Mouse (Mus musculus) kidney, postnatal 36 days (tissue): Measurements from ENCODE around the gene Rhbg.

ENCODE experiments used
- DNase-seq, 2 experiments: peaks; one replicate each; pipeline ENCODE4 v3.0.0; 2021 to 2022; ENCODE audit warnings: mixed read lengths in 2 of 2

Gene Rhbg

DNA sequence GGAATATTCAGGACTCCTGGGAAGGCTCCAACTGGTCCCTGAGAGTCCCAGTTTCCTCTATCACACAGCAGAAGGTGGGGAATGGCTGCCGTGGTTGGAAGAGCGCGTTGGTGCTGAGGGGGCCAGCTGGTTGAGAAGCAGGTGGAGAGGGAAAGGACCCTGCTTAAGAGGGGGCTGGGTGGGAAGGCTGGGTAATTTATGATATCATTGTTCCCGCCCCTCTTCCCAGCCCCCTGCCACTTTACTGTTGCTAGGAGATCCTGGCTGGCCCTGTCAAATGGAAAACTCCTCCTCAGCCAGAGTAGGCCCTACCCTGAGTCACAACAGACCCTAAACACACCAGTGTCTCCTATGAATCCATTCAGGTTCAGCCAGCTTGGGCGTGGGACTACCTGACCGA, 26.5 kb downstream of the Rhbg start:
- no peak for DNase-seq

- no peak for DNase-seq
Observed at GRCm38 (mm10) chr3:88227260-88227659, 27.2 kb downstream of the Rhbg start.

- no peak for DNase-seq
Observed at GRCm38 (mm10) chr3:88226101-88226845, 28.2 kb downstream of the Rhbg start.

DNA sequence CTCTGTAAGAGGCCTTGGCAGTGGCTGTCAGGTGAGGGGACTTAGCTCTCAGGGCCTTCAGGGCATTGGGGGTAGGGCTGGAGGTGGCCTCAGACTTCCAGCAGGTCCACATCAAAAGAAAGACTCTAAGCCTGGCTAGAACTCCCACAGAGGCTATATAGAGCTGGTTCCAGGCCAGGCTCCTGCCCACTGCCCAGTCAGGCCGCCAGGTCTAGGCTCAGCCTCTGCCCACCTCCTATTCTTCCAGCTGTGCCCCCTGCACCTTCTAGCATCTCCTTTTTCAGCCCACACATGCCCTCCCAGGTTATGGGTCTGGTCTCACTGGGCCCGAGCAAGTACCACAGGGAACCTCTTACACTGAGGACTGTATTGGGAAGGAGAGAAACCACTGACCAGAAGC, 29.6 kb downstream of the Rhbg start:
- DNase-seq: no peak

DNA sequence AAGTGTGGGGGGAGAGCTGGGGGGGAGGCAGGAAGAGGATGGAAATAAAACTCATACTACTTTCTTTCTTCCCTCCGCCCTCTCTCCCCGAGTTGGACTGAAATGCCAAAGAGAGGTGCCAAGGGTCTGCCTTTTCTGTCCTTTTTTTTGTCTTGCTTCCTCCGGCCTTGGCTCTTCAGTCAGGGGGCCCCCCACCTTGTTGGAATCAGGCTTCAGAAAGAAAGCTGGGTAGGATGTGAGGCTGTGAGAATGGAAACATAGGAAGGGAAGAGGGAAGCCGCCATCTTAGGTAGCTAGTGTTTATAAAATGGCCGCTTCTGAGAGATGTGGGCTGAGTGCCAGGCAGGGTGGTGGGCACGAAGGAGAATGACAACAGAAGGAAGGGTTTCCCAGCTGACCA, 32.1 kb downstream of the Rhbg start:
- DNase-seq: no peak

DNA sequence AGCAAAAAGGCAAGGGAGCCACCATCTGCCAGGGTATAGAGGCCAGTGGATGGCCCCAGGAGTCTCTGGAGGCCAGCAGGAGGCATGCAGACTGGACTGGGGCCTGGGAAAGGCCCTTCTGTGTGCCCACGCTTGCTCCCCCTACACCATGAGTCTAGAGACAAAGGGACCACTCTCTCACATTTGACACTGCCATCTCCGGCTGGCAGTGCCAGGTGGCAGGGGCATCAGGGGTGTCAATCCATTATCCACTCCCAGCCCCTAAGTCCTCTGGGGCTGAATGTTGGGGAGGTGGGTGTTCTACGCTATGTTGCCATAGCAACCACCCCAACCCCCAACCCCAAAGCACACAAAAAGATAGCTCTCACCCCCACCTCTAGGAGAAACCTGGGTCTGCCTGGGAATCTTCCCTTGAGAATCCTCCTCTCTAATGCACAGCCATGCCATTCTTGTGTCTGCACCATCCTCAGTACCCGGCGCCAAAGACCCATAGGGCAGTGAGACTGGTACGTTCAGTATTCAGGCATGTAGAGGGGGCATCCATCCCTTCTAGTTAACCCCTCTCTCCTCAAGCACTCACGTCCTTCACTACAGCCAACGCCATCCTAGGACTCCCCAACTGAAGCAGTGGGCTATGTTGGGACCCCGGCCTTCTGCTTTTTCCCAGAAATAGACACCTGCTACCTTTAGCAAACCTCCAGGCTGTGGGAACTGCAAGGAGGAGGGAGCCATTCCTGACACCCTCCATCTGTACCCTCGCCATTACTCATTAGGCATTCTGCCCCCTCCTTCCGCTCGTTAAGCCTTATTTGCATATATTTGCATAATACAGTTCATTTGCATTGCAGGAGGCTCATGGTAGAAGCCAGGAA, 32.8 kb downstream of the Rhbg start:
- no peak for DNase-seq

DNA sequence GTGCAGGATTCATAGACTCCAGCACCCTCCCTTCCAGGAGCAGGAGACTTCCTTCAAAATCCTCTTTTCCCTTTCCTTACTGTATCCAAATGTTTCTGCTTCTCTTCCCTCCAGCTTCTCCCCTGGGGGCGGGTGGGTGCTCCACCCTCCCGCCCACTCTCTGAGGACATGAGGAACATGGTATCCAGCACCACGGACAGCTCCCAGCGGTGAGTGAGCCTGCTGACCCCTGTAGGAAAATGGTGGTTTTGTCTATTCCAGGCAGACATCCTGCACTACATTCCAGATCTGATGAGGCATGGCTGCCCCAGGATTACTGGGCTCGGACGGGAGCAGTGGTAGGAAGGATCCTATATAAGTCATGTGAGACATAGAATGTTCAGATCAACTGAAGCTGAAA, 33.7 kb downstream of the Rhbg start:
- DNase-seq: peak; percentile 71 to 91

DNA sequence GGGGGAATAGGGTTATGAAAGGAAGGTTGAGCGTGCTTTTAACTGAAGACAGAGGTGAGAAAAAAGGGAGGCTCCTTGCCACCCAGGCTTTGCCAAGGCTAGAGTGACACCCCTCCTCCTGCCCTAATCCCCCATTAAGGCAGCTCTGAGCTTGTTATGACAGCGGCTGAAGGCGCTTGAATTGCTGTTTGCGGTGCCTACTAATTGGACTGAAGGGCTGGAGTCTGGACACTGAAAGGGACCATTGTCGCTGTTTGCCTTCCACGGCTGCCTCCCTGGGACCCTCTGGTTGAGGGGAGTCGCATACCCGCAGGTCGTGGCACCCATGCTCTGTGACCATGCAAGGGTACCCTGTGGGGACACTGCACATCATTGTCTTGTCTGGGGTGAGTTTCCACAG, 34.6 kb downstream of the Rhbg start:
- no peak for DNase-seq

GRCm38 (mm10) chr3:88217679-88218078, 36.8 kb downstream of the Rhbg start:
- no peak for DNase-seq

- no peak for DNase-seq
Observed at GRCm38 (mm10) chr3:88216534-88217326, 37.8 kb downstream of the Rhbg start.

DNA sequence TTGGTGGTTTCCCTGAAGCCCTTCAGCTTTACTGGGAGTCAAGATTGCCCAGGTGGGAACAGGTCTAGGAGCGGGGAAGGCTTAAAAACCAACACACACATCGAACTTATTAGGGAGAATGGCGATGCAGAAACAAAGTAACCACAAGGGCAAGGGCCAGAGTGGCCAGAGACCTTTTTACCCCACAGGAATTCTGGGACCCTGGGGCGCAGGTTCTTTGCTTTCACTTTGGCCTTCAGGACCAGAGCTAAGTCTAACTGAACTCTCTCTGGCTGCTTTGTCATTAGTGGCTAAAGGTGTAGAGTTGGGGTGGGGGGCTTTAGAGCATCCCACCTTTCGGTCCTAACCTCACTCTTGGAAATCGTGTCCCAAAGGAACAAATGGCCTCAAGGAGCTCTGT, 38.4 kb downstream of the Rhbg start:
- DNase-seq: no peak

DNA sequence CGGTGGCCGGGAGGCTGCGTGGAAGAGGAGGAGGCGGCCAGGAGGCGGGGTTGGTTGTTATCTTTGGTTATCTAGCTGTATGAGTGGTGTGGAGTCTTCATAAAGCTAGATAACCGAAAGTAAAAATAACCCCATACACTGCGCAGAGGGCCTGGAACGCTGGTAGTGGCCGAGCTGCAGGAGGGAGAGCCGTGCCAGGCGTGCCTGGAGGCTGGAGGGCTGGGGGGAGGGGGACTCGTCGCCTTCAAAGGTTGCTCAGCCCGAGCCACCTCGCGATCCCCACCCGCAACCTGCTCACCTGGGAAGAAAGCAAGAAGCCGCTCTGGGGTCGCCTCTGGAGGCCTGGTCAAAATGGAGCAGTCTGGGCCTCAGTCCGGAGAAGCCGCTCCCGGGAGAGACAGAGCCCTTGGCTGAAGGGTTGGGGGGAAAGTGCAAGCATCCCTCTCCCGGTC, 38.9 kb downstream of the Rhbg start:
- DNase-seq: no peak

DNA sequence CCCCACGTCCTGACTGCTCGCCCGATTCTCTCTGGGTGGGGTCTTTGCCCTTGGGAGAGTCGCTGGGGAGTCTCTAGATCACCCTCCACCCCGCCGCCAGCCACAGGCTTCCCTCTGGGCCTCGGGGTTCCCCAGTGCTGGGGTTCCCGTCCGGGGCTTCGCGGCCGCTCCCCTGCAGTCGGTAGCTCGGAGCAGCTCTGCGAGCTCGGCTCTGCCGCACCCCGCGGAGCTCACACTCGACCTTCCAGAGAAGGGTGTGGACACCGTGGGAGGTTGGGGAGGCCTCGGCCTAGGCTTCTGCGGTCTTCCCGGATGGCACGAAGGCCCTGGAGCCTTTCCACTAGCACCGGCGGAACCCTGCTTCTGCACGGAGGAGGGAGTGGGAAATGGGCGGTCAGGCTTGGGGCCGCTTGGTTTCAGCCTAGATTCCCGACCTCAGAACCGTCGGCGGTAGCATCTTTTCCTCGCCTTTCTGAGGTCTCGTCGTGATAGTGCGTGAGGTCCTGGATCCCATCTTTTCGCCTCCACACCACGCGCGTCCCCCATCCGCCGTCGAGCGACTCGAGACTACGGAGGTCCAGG, 39.4 kb downstream of the Rhbg start:
- DNase-seq: peak in 1 of 2 experiments; percentile 11

- DNase-seq: no peak
Observed at GRCm38 (mm10) chr3:88214197-88214938, 40.1 kb downstream of the Rhbg start.

GRCm38 (mm10) chr3:88213019-88213418, 41.5 kb downstream of the Rhbg start:
- no peak for DNase-seq

- DNase-seq: no peak
Observed at GRCm38 (mm10) chr3:88212356-88212755, 42.2 kb downstream of the Rhbg start.

DNA sequence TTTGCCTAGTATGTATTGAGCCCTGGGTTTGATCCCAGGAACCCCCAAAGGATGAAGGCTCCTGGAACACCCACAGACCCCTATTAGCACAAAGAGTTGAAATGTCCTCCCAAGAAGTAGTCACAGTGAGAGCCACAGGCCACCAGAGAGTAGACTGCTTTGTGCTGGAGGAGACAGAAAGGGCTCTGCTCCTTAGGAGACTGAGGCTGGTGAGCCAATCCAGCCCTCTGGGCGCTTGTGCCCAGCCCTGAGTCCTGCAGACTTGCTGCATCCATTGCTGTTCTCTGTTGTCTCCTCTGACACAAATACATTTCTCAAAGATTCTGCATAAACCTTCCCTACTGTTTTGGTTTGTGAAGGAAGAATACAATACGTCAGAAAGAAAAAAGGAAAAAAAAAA, 43.6 kb downstream of the Rhbg start:
- no peak for DNase-seq

DNA sequence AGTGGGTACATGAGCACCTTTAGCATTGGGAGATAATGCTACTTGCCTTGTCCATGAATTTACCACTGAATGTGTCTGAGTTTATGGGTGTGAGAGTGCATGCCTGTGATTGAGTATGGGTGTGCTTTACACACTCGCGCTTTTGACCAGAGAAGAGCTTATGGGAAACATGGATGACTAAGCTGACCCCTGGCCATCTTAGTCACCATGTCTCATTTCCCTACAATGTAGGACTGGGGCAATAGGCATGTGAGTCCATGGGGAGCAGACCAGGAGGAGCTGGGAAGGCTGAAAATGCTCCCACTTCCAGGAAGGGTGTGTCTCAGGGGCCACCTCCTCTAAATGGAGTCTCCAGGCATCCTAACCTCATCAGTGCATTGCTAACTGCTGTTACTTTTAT, 44.4 kb downstream of the Rhbg start:
- no peak for DNase-seq

GRCm38 (mm10) chr3:88209306-88209705, 45.2 kb downstream of the Rhbg start:
- no peak for DNase-seq

DNA sequence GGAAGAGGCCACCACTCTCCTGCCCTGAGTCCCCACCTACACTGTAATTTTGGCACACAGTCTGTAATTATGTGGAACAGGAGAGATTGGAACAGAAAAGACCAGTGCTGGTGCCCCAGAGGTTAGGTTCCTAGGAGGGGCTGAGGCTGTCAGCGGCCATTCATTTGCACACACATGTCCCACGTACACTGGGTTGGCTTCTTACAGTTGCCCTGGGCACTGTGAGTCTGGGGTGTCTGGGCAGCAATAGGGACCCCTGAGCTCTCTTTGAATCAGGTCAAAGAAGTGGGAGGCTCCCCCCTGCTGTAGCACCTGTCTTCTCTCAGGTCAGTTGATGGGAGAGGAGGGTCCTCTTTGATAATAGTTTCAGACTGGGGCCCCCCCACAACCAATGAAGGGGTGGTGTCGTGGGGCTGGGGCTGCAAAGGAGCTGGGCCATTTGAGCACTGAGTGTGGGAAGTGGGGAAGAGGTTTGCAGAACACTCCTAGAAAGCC, 46.2 kb downstream of the Rhbg start:
- DNase-seq: no peak

DNA sequence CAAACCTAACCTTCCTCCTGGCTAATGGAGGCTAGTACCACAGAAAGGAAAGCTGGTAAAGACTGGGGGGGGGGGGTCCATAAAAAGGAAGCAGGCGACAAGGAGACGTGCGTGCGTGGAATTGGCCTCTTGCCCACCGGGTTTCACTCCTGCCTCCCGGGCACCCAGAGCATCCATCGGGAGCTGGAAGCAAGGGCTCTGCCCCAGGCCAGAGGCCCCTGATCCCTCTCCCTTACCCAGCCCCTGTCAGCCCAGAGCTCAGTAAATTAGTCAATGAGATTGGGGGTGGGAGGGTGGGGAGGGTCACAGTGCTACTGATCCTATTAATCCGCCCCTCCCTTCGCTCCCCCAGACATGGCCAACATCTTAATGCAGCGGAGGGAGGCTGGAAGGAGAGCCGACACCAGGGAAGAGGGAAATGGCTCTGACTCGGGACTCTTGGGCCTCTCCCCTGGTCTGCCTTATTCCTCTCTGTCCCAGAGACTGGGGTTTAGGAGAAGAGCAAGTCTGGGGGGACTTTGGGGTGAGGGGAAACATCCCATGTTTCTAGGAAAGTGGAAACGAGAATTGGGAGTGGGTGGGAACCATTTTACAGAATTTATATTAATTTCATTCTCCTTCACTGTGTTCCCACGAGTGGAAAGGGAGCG, 46.9 kb downstream of the Rhbg start:
- no peak for DNase-seq
